Mouse (Mus musculus): ENCODE results near the gene Ccdc90b.

- TF ChIP-seq CTCF (IDR thresholded peaks at IDR 0.05; ENCODE audit: low read depth) (no peak), EP300 (IDR thresholded peaks at IDR 0.05; ENCODE audit: low read depth) (no peak)
These were observed 44.0 kb downstream of the Ccdc90b start for GRCm38 (mm10) chr7:92604961-92605360.

Data from liver, embryonic 14.5 days (tissue).